Mouse (Mus musculus) myocyte (in vitro differentiated cells): ENCODE data around the gene Herc3. TPM values are rescaled to one million over a fixed set of nuclear protein-coding genes. Genes with fewer than 3 reads are reported as not detected.

Source experiments
- H3K27me3 ChIP-seq: one replicate; pipeline ENCODE4 v1.6.1; 2011; ENCODE audit not compliant: control insufficient read depth, insufficient read depth, insufficient read length
- H3K36me3 ChIP-seq: one replicate; pipeline ENCODE4 v1.6.1; 2011; ENCODE audit not compliant: control insufficient read depth, insufficient read depth
- H3K4me2 ChIP-seq: one replicate; pipeline ENCODE4 v1.6.1; 2011; ENCODE audit warnings: low read depth, control low read depth
- H3K4me3 ChIP-seq: one replicate; pipeline ENCODE4 v1.5.1; 2011; ENCODE audit warnings: mild to moderate bottlenecking, control low read depth, moderate library complexity
- H3K79me2 ChIP-seq: one replicate; pipeline ENCODE4 v1.6.1; 2011; ENCODE audit not compliant: control insufficient read depth, insufficient read depth
- H3ac ChIP-seq: one replicate; pipeline ENCODE4 v1.6.1; 2011; ENCODE audit not compliant: control insufficient read depth, insufficient read length
- CEBPB ChIP-seq: IDR thresholded peaks from 2 replicates; pipeline ENCODE4 v1.6.1; 2011; ENCODE audit warnings: mild to moderate bottlenecking, moderate library complexity; ENCODE audit not compliant: poor library complexity, insufficient read depth, severe bottlenecking
- E2F4 ChIP-seq: IDR thresholded peaks from one replicate; pipeline ENCODE4 v1.6.1; 2011; ENCODE audit warnings: mild to moderate bottlenecking, control low read depth, moderate library complexity; ENCODE audit not compliant: insufficient read depth
- MAX ChIP-seq: IDR thresholded peaks from one replicate; pipeline ENCODE4 v1.6.1; 2011; ENCODE audit warnings: low read depth, mild to moderate bottlenecking, control low read depth
- MYOD1 ChIP-seq, 3 experiments: IDR thresholded peaks; one replicate each; pipeline ENCODE4 v1.6.1; 2011; ENCODE audit warnings: control low read depth in 2 of 3, low read depth in 2 of 3, mild to moderate bottlenecking in 2 of 3, moderate library complexity in 1 of 3; ENCODE audit not compliant: insufficient read length in 2 of 3, control insufficient read depth in 1 of 3
- MYOG ChIP-seq, 3 experiments: IDR thresholded peaks; one replicate each; pipeline ENCODE4 v1.6.1; 2011; ENCODE audit warnings: control low read depth in 2 of 3, low read depth in 2 of 3, mild to moderate bottlenecking in 2 of 3; ENCODE audit not compliant: insufficient read length in 2 of 3, control insufficient read depth in 1 of 3, insufficient read depth in 1 of 3
- POLR2A ChIP-seq: IDR thresholded peaks from one replicate; pipeline ENCODE4 v1.6.1; 2011; ENCODE audit warnings: low read depth, mild to moderate bottlenecking, control low read depth, moderate library complexity; ENCODE audit not compliant: insufficient read length
- POLR2AphosphoS2 ChIP-seq: IDR thresholded peaks from one replicate; pipeline ENCODE4 v1.6.1; 2011; ENCODE audit warnings: low read depth, control low read depth; ENCODE audit not compliant: insufficient read length
- REST ChIP-seq: IDR thresholded peaks from one replicate; pipeline ENCODE4 v1.6.1; 2011; ENCODE audit warnings: mild to moderate bottlenecking, control low read depth, moderate library complexity; ENCODE audit not compliant: insufficient read depth, insufficient read length
- SRF ChIP-seq: IDR thresholded peaks from one replicate; pipeline ENCODE4 v1.6.1; 2011; ENCODE audit warnings: low read depth; ENCODE audit not compliant: control insufficient read depth, insufficient read length
- TCF12 ChIP-seq: IDR thresholded peaks from one replicate; pipeline ENCODE4 v1.6.1; 2011; ENCODE audit warnings: mild to moderate bottlenecking, control low read depth; ENCODE audit not compliant: poor library complexity, insufficient read depth, severe bottlenecking
- TCF3 ChIP-seq: IDR thresholded peaks from one replicate; pipeline ENCODE4 v1.6.1; 2011; ENCODE audit warnings: low read depth, control low read depth; ENCODE audit not compliant: insufficient read length
- USF1 ChIP-seq: IDR thresholded peaks from one replicate; pipeline ENCODE4 v1.6.1; 2011; ENCODE audit warnings: low read depth, mild to moderate bottlenecking, control low read depth, moderate library complexity
- polyA plus RNA-seq: library from polyadenylated mRNA; unstranded; fragments of >200 nt; fragmentation: generic; extraction: Trizol; gene quantifications from one replicate; pipeline ENCODE4 v1.2.1, GENCODE M21; 2012; ENCODE audit warnings: missing spikeins

Herc3 gene
- polyA plus RNA-seq, 1 experiment, result 4.5 TPM

- Histone ChIP-seq H3K4me2 (no peak overlapping the region), H3ac (no peak overlapping the region), H3K79me2 (no peaks in the 10 kb centered on the region), H3K27me3 (no peaks in the 10 kb centered on the region), H3K4me3 (no peak overlapping the region), H3K36me3 (no peaks in the 10 kb centered on the region)
- no peak for TF ChIP-seq SRF
- TF ChIP-seq MYOG (IDR thresholded peaks at IDR 0.05; ENCODE audit: control insufficient read depth in 1 of 3, insufficient read depth in 1 of 3, insufficient read length in 2 of 3, low read depth in 2 of 3), result no peak
- no peak for TF ChIP-seq TCF12
Observed at GRCm38 (mm10) chr6:58907791-58908190, 76.5 kb downstream of the Herc3 start.

DNA sequence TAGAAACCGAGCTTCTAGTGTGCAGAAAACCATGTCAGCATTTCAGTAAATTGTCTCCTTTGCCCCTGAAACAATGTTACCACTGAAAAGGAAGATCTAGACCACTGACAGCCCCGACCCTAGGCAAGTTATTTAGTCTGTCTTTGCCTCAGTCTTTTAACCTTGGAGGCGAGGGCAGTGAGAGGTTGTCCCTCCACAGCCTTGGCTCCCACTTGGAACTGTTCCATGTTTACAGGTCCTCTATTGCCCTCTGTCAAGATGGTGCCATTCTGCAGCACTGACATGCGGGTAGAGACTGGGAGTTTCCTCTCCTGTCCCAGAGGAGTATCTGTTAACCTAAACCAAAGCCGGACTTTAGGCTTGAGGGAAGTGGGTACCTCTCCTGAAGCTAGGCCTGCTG is 81.6 kb downstream of the Herc3 start:
- TF ChIP-seq TCF3 (no peak), MYOG (IDR thresholded peaks at IDR 0.05; ENCODE audit: control insufficient read depth in 1 of 3, insufficient read depth in 1 of 3, insufficient read length in 2 of 3, low read depth in 2 of 3) (no peak), USF1 (no peak), POLR2A (no peak), MAX (no peak), POLR2AphosphoS2 (no peak), SRF (no peak), MYOD1 (IDR thresholded peaks at IDR 0.05; ENCODE audit: control insufficient read depth in 1 of 3, insufficient read length in 2 of 3, low read depth in 2 of 3) (no peak), E2F4 (no peak), REST (no peak), CEBPB (no peak), TCF12 (no peak)
- H3K4me2 ChIP-seq, result no peak overlapping the region

GRCm38 (mm10) chr6:58913551-58913950 is 82.3 kb downstream of the Herc3 start:
- H3K79me2 ChIP-seq, result no peaks in the 10 kb centered on the region
- no peaks in the 10 kb centered on the region for H3K27me3 ChIP-seq
- H3K4me3 ChIP-seq, result no peak overlapping the region
- no peak overlapping the region for H3K4me2 ChIP-seq
- no peaks in the 10 kb centered on the region for H3K36me3 ChIP-seq
- H3ac ChIP-seq, result no peak overlapping the region
- TF ChIP-seq MYOD1 (IDR thresholded peaks at IDR 0.05; ENCODE audit: control insufficient read depth in 1 of 3, insufficient read length in 2 of 3, low read depth in 2 of 3) (no peak), TCF12 (no peak), MYOG (IDR thresholded peaks at IDR 0.05; ENCODE audit: control insufficient read depth in 1 of 3, insufficient read depth in 1 of 3, insufficient read length in 2 of 3, low read depth in 2 of 3) (no peak), TCF3 (no peak), REST (no peak), E2F4 (no peak), USF1 (no peak), POLR2AphosphoS2 (no peak), MAX (no peak), SRF (no peak), POLR2A (no peak)

More for the DNA sequence above, 81.6 kb downstream of the Herc3 start:
- Histone ChIP-seq H3ac (no peak overlapping the region), H3K79me2 (no peaks in the 10 kb centered on the region), H3K36me3 (no peaks in the 10 kb centered on the region), H3K4me3 (no peak overlapping the region), H3K27me3 (no peaks in the 10 kb centered on the region)

DNA sequence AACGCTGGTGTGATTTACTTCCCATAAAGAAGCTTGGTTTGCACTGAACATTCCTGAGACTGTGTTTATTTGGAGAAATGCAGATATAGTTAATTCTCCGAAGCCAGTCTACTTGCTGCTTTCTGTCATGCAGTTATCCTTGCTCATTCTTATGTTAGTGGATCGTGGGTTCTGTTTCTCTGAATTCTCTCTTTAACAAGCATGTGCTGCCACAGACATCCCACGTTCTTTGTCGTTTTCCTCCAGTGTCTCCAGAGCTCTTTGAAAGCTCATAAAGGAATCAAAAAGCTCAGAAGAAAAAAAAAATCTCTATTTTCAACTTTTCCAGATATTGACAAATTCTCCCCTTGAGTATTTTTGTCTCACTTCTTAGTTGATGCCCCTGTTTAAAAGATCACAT is 82.7 kb downstream of the Herc3 start:
- H3ac ChIP-seq, result no peak overlapping the region
- H3K27me3 ChIP-seq, result no peaks in the 10 kb centered on the region
- no peaks in the 10 kb centered on the region for H3K79me2 ChIP-seq
- no peak for TF ChIP-seq MYOD1 (IDR thresholded peaks at IDR 0.05; ENCODE audit: control insufficient read depth in 1 of 3, insufficient read length in 2 of 3, low read depth in 2 of 3)
- TF ChIP-seq E2F4, result no peak
- no peak for TF ChIP-seq POLR2AphosphoS2
- TF ChIP-seq REST, result no peak
- no peak for TF ChIP-seq SRF
- TF ChIP-seq TCF3, result no peak
- TF ChIP-seq CEBPB, result no peak
- no peak for TF ChIP-seq POLR2A
- TF ChIP-seq MYOG (IDR thresholded peaks at IDR 0.05; ENCODE audit: control insufficient read depth in 1 of 3, insufficient read depth in 1 of 3, insufficient read length in 2 of 3, low read depth in 2 of 3), result no peak
- TF ChIP-seq TCF12, result no peak
- TF ChIP-seq MAX, result no peak
- TF ChIP-seq USF1, result no peak
- H3K4me2 ChIP-seq, result no peak overlapping the region
- H3K36me3 ChIP-seq, result no peaks in the 10 kb centered on the region
- H3K4me3 ChIP-seq, result no peak overlapping the region

DNA sequence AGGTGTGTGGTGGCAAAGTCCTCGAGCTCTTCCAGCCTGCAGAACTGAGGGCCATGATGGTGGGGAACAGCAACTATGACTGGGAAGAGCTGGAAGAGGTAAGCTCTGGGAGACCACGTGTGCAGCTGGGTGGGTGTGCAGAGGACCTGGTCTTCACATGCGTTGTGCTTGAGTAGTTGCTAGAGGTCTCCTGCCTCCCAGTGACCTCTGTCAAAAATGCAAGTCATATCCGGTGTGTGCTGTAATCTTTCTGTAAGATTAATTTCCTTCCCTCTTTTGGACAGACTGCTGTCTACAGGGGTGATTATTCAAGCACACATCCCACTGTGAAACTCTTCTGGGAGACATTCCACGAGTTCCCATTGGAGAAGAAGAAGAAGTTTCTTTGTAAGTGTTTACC is 85.2 kb downstream of the Herc3 start:
- TF ChIP-seq TCF12 (no peak), MYOD1 (IDR thresholded peaks at IDR 0.05; ENCODE audit: control insufficient read depth in 1 of 3, insufficient read length in 2 of 3, low read depth in 2 of 3) (no peak), MAX (no peak)
- no peaks in the 10 kb centered on the region for H3K36me3 ChIP-seq

More for the DNA sequence above, 85.2 kb downstream of the Herc3 start:
- H3K79me2 ChIP-seq, result no peaks in the 10 kb centered on the region
- H3K4me3 ChIP-seq, result no peak overlapping the region
- H3ac ChIP-seq, result no peak overlapping the region
- H3K4me2 ChIP-seq, result no peak overlapping the region
- H3K27me3 ChIP-seq, result no peaks in the 10 kb centered on the region
